Mouse (Mus musculus): ENCODE measurements around the gene Disc1. TPM values are rescaled to one million over a fixed set of nuclear protein-coding genes. Genes with fewer than 3 reads are reported as not detected.

The Disc1 gene
- polyA plus RNA-seq, 1 experiment: 1.8 TPM

DNA sequence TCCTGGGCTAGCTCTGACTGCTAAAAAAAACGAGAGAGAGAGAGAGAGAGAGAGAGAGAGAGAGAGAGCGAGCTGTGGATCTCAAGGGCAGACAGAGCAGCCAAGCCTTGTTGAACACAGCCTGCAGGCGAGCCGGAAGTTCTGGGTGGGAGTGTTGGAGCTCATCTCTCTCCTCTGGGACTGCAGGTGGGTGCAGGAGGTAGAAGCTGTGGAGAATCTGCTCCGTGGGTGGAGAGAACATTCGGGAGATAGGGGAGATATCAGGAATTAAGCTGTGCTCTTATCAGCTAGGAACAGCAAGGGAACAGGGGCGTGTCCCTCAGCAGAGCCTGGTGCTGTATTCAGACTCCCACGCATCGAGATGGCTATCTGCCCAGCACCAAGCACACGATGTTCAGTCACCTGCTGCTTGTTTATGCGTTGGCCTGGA is 79.7 kb downstream of the Disc1 start:
- no peak overlapping the region for H3K27ac ChIP-seq (ENCODE audit: insufficient read depth, low read length)
- H3K4me3 ChIP-seq (ENCODE audit: extremely low read depth, insufficient read depth, insufficient read length): no peak overlapping the region
- H3K27me3 ChIP-seq (ENCODE audit: control insufficient read depth, insufficient read depth, low read length): no peaks in the 10 kb centered on the region
- TF ChIP-seq POLR2A (IDR thresholded peaks at IDR 0.05; ENCODE audit: low read depth, low read length) (no peak), CTCF (IDR thresholded peaks at IDR 0.05; ENCODE audit: extremely low read depth, insufficient read depth, insufficient read length, insufficient replicate concordance) (no peak)
- DNase-seq (ENCODE audit: low read depth in 1 of 2, low spot score in 2 of 2): no peak
- no peaks in the 10 kb centered on the region for H3K36me3 ChIP-seq (ENCODE audit: control insufficient read depth, insufficient read depth, low read length)
- WGBS: 72% methylated on average over 11 of the region's 11 CpGs
- no peaks in the 10 kb centered on the region for H3K4me1 ChIP-seq (ENCODE audit: control insufficient read depth, insufficient read depth, insufficient read length)

- no peak overlapping the region for H3K27ac ChIP-seq (ENCODE audit: insufficient read depth, low read length)
- no peaks in the 10 kb centered on the region for H3K4me1 ChIP-seq (ENCODE audit: control insufficient read depth, insufficient read depth, insufficient read length)
- no peaks in the 10 kb centered on the region for H3K27me3 ChIP-seq (ENCODE audit: control insufficient read depth, insufficient read depth, low read length)
- 91% methylated on average over 10 of the region's 10 CpGs for WGBS
- no peaks in the 10 kb centered on the region for H3K36me3 ChIP-seq (ENCODE audit: control insufficient read depth, insufficient read depth, low read length)
- H3K4me3 ChIP-seq (ENCODE audit: extremely low read depth, insufficient read depth, insufficient read length): no peak overlapping the region
- no peak for DNase-seq (ENCODE audit: low read depth in 1 of 2, low spot score in 2 of 2)
- TF ChIP-seq CTCF (IDR thresholded peaks at IDR 0.05; ENCODE audit: extremely low read depth, insufficient read depth, insufficient read length, insufficient replicate concordance) (no peak), POLR2A (IDR thresholded peaks at IDR 0.05; ENCODE audit: low read depth, low read length) (no peak)
Measured at GRCm38 (mm10) chr8:125134876-125135275, 80.9 kb downstream of the Disc1 start.

DNA sequence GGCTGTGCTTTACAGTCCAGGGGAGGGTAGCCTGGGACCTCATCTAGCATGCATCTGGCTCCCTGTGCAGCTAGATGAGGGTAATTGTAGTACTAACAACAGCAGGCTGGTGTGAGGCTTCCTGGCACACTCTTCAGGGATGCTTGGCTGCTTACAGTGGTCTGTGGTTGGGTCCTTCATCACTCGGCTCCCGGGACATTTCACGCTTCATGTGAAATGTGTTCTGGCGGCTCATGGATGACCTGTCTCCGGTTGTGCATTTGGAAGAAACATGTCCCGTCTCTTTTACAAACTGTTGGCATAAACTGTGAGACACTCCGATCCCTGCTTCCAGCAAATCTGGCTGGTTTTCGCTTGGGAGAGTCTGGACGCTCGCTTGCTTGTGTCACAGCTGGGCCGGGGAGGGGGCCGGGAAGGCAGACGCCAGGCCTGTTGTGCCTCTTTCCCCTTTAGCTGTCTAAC is 85.7 kb downstream of the Disc1 start:
- WGBS: 94% methylated on average over 13 of the region's 13 CpGs
- DNase-seq (ENCODE audit: low read depth in 1 of 2, low spot score in 2 of 2): no peak
- Histone ChIP-seq H3K4me3 (ENCODE audit: extremely low read depth, insufficient read depth, insufficient read length) (no peak overlapping the region), H3K27me3 (ENCODE audit: control insufficient read depth, insufficient read depth, low read length) (no peaks in the 10 kb centered on the region), H3K27ac (ENCODE audit: insufficient read depth, low read length) (no peak overlapping the region), H3K36me3 (ENCODE audit: control insufficient read depth, insufficient read depth, low read length) (no peaks in the 10 kb centered on the region), H3K4me1 (ENCODE audit: control insufficient read depth, insufficient read depth, insufficient read length) (no peaks in the 10 kb centered on the region)
- no peak for TF ChIP-seq POLR2A (IDR thresholded peaks at IDR 0.05; ENCODE audit: low read depth, low read length)

DNA sequence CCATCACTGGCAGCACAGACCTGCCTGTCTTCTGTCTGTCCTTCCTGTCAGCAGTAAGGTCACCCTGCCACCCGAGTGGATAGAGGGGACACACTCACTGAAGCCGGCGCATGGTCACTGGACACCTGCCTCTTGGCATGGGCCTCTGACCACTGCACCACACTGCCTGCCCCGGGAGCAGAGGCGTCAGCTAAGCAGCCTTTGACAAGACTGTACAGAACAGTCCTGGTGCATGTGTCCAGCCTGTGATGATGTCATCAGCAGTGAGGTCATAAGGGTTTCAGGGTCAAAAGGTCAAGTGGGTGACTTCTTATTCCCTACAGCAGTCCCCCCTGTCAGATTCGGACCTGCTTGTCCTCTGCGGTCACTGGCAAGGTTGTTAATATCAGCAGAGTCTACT is 87.0 kb downstream of the Disc1 start:
- H3K4me1 ChIP-seq (ENCODE audit: control insufficient read depth, insufficient read depth, insufficient read length): no peaks in the 10 kb centered on the region
- H3K27me3 ChIP-seq (ENCODE audit: control insufficient read depth, insufficient read depth, low read length): no peaks in the 10 kb centered on the region
- WGBS: 92% methylated on average over 7 of the region's 7 CpGs
- H3K36me3 ChIP-seq (ENCODE audit: control insufficient read depth, insufficient read depth, low read length): no peaks in the 10 kb centered on the region
- H3K4me3 ChIP-seq (ENCODE audit: extremely low read depth, insufficient read depth, insufficient read length): no peak overlapping the region
- DNase-seq (ENCODE audit: low read depth in 1 of 2, low spot score in 2 of 2): no peak
- TF ChIP-seq CTCF (IDR thresholded peaks at IDR 0.05; ENCODE audit: extremely low read depth, insufficient read depth, insufficient read length, insufficient replicate concordance) (no peak), POLR2A (IDR thresholded peaks at IDR 0.05; ENCODE audit: low read depth, low read length) (no peak)
- H3K27ac ChIP-seq (ENCODE audit: insufficient read depth, low read length): no peak overlapping the region

DNA sequence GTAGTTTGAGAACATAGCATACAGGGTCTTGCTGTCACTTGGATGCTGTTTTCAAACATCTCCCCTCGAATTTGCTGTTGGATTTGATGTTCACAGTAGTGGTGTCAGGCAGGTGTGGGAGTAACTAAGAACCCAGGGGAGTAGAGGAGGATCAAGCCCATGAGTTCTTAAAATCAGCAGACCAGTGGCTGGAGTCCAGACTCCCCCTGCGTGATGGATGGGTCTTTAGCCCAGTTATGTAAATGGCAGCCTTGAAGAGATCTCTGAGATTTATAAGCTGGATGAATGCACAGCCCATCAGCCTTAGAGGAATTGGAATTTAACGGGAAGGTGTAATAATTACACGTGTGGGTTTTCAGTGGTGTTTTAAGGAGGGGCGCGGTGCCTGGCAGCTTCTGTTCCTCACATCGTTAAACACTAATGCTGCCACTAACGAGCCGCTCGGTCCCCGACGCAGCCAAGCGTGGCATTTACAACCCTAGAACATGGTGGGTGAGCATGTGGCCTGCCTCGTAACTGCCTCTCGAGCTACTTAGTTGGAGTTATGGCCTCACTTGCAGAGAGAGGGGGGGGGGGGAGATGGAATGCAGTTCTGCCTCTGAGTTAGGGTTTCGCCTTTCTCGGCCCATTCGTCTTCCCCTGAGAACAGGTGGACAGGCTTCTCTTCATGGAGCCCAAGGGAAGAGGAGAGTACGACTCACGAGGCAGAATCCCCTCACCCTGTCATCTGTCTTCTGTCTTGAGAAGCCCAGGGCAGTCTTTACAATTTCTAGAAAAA is 103.1 kb downstream of the Disc1 start:
- 92% methylated on average over 20 of the region's 20 CpGs for WGBS
- H3K27me3 ChIP-seq (ENCODE audit: control insufficient read depth, insufficient read depth, low read length): no peaks in the 10 kb centered on the region

GRCm38 (mm10) chr8:125157641-125158005 is 103.6 kb downstream of the Disc1 start:
- no peaks in the 10 kb centered on the region for H3K36me3 ChIP-seq (ENCODE audit: control insufficient read depth, insufficient read depth, low read length)
- WGBS: 90% methylated on average over 5 of the region's 5 CpGs
- TF ChIP-seq CTCF (IDR thresholded peaks at IDR 0.05; ENCODE audit: extremely low read depth, insufficient read depth, insufficient read length, insufficient replicate concordance) (no peak), POLR2A (IDR thresholded peaks at IDR 0.05; ENCODE audit: low read depth, low read length) (no peak)
- no peak for DNase-seq (ENCODE audit: low read depth in 1 of 2, low spot score in 2 of 2)
- H3K27ac ChIP-seq (ENCODE audit: insufficient read depth, low read length): no peak overlapping the region
- H3K4me1 ChIP-seq (ENCODE audit: control insufficient read depth, insufficient read depth, insufficient read length): no peaks in the 10 kb centered on the region
- H3K4me3 ChIP-seq (ENCODE audit: extremely low read depth, insufficient read depth, insufficient read length): no peak overlapping the region
- no peaks in the 10 kb centered on the region for H3K27me3 ChIP-seq (ENCODE audit: control insufficient read depth, insufficient read depth, low read length)

More for the DNA sequence above, 103.1 kb downstream of the Disc1 start:
- H3K27ac ChIP-seq (ENCODE audit: insufficient read depth, low read length): no peak overlapping the region
- DNase-seq (ENCODE audit: low read depth in 1 of 2, low spot score in 2 of 2): no peak
- H3K4me3 ChIP-seq (ENCODE audit: extremely low read depth, insufficient read depth, insufficient read length): no peak overlapping the region
- H3K36me3 ChIP-seq (ENCODE audit: control insufficient read depth, insufficient read depth, low read length): no peaks in the 10 kb centered on the region
- no peak for TF ChIP-seq POLR2A (IDR thresholded peaks at IDR 0.05; ENCODE audit: low read depth, low read length)
- TF ChIP-seq CTCF (IDR thresholded peaks at IDR 0.05; ENCODE audit: extremely low read depth, insufficient read depth, insufficient read length, insufficient replicate concordance): no peak
- H3K4me1 ChIP-seq (ENCODE audit: control insufficient read depth, insufficient read depth, insufficient read length): no peaks in the 10 kb centered on the region

- H3K27ac ChIP-seq (ENCODE audit: insufficient read depth, low read length): no peak overlapping the region
- no peak for DNase-seq (ENCODE audit: low read depth in 1 of 2, low spot score in 2 of 2)
- TF ChIP-seq CTCF (IDR thresholded peaks at IDR 0.05; ENCODE audit: extremely low read depth, insufficient read depth, insufficient read length, insufficient replicate concordance) (no peak), POLR2A (IDR thresholded peaks at IDR 0.05; ENCODE audit: low read depth, low read length) (no peak)
- no peaks in the 10 kb centered on the region for H3K4me1 ChIP-seq (ENCODE audit: control insufficient read depth, insufficient read depth, insufficient read length)
- no peaks in the 10 kb centered on the region for H3K27me3 ChIP-seq (ENCODE audit: control insufficient read depth, insufficient read depth, low read length)
- no peak overlapping the region for H3K4me3 ChIP-seq (ENCODE audit: extremely low read depth, insufficient read depth, insufficient read length)
- 90% methylated on average over 12 of the region's 12 CpGs for WGBS
- H3K36me3 ChIP-seq (ENCODE audit: control insufficient read depth, insufficient read depth, low read length): no peaks in the 10 kb centered on the region
Measured at GRCm38 (mm10) chr8:125159387-125159786, 105.4 kb downstream of the Disc1 start.
